Mouse (Mus musculus) small intestine, adult 2 months (tissue): Measurements from ENCODE around the gene Zfp651. TPM values are rescaled to one million over a fixed set of nuclear protein-coding genes. Genes with fewer than 3 reads are reported as not detected.

Source experiments
- H3K27ac ChIP-seq: fragments of 200-500 bp; 2 replicates; pipeline ENCODE4 v1.5.1; 2012; ENCODE audit warnings: low read depth, low read length, control low read depth, inconsistent platforms; ENCODE audit not compliant: insufficient read depth
- H3K27me3 ChIP-seq: fragments of 200-500 bp; 2 replicates; pipeline ENCODE4 v1.6.1; 2012; ENCODE audit warnings: mild to moderate bottlenecking, moderate library complexity, low read length, inconsistent platforms; ENCODE audit not compliant: control insufficient read depth, insufficient read depth
- H3K36me3 ChIP-seq: fragments of 200-500 bp; 2 replicates; pipeline ENCODE4 v1.6.1; 2012; ENCODE audit warnings: mild to moderate bottlenecking, low read length, control low read depth, inconsistent platforms; ENCODE audit not compliant: control insufficient read depth, insufficient read depth
- H3K4me1 ChIP-seq: fragments of 200-500 bp; 2 replicates; pipeline ENCODE4 v1.6.1; 2012; ENCODE audit warnings: low read length, inconsistent platforms, mixed read lengths; ENCODE audit not compliant: control insufficient read depth, insufficient read depth, insufficient read length
- H3K4me3 ChIP-seq: fragments of 200-500 bp; 2 replicates; pipeline ENCODE4 v1.5.1; 2012; ENCODE audit warnings: low read depth, mild to moderate bottlenecking, control low read depth, inconsistent platforms, low read length, moderate library complexity
- CTCF ChIP-seq: fragments of 200-500 bp; IDR thresholded peaks from 2 replicates; pipeline ENCODE4 v1.5.1; 2012; ENCODE audit warnings: low read depth, mild to moderate bottlenecking, control low read depth, inconsistent platforms, low read length, moderate library complexity, mixed read lengths; ENCODE audit not compliant: insufficient replicate concordance, insufficient read length; ENCODE audit errors: extremely low read depth
- POLR2A ChIP-seq: fragments of 200-500 bp; IDR thresholded peaks from 2 replicates; pipeline ENCODE4 v1.6.1; 2012; ENCODE audit warnings: low read depth, mild to moderate bottlenecking, control low read depth, inconsistent platforms, low read length, moderate library complexity
- WGBS: fragments of 180-500 bp; shearing (Covaris S2); methylation state at CpG from one replicate; pipeline ENCODE4 v1.1.7; 2018; 5-methylcytosine and 5-hydroxymethylcytosine counted together
- polyA plus RNA-seq: library from polyadenylated mRNA; depleted of rRNA; stranded (reverse); fragments of >200 nt; gene quantifications from 2 replicates; pipeline ENCODE4 v1.2.3, GENCODE M21; 2012

Zfp651 gene
- polyA plus RNA-seq, 1 experiment: 5.9 TPM

DNA sequence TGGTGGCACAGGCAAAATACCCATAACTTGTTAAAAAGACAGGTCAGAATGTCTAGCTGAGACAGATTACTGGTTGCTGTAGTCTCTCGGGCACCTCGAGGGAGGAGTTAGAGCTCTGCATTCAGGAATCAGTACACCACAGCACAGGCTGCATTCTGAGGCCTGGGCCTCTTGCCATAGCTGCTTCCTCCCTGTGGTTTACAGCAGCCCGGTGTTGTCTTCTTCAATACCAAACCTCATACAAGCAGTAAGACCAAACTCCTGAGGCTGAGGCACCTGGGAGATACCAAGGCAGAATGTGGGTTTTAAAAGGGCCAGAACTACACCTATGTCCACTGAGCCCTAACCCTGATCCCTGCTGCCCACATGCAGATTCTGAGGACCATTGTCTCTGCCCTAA is 1.7 kb upstream of the Zfp651 start:
- no peak for TF ChIP-seq CTCF
- no peak for TF ChIP-seq POLR2A
- Histone ChIP-seq H3K36me3 (peaks cover 31% of the 10 kb centered on the region), H3K27ac (no peak overlapping the region), H3K4me3 (no peak overlapping the region), H3K27me3 (peaks cover 22% of the 10 kb centered on the region), H3K4me1 (peaks cover 9% of the 10 kb centered on the region)
- WGBS: 58% methylated on average over 3 of the region's 3 CpGs

DNA sequence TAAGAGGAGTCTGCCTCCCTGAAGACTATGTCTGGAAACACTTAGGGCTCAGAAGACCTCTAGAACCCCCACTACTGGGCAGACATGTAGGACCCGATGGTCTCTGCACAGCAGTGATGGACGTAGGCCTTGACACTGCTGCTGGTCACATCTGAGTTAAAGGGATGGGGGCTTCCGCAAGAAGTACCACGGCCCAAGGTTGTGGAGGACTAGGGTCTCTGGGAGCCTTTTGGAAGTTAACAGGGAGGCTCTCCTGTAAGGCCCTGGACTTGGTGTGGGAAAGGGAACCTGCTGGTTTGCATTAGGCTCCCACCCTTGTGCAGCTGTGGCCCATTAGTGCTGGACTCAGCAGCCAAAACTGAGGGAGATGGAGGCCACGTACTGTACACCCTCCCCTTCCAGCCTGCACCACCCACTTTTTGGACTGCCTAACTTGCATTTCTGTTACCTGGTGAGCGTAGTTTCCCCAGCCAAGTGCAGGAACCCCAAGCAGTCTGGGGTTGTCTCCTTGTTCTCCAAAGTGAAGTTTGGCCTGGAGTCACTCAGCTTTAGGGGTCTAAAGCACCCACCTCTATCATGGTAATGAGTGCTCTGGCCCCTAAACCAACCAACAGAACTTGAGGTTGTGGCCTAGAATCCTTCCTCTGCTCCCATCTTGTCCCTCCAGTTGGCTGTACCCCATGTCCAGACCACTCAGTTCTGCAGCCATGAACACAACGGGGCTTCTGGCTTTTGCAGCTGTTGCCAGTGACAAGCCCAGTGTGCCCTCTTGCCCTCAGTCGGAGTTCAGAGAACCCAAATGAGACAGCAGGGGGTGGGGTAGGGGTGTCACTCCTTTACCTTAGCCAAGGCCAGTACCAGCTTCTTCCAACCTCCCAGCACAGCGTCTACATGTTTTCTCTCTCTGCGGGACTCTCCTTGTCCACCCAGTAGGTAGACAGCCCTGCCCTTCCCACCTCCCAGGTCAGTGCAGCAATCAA is 1.0 kb upstream of the Zfp651 start:
- WGBS: 52% methylated on average over 10 of the region's 10 CpGs
- peaks cover 26% of the 10 kb centered on the region for H3K36me3 ChIP-seq
- peaks cover 22% of the 10 kb centered on the region for H3K27me3 ChIP-seq
- no peak overlapping the region for H3K27ac ChIP-seq
- TF ChIP-seq CTCF (no peak), POLR2A (no peak)
- peaks cover 9% of the 10 kb centered on the region for H3K4me1 ChIP-seq
- H3K4me3 ChIP-seq: no peak overlapping the region

DNA sequence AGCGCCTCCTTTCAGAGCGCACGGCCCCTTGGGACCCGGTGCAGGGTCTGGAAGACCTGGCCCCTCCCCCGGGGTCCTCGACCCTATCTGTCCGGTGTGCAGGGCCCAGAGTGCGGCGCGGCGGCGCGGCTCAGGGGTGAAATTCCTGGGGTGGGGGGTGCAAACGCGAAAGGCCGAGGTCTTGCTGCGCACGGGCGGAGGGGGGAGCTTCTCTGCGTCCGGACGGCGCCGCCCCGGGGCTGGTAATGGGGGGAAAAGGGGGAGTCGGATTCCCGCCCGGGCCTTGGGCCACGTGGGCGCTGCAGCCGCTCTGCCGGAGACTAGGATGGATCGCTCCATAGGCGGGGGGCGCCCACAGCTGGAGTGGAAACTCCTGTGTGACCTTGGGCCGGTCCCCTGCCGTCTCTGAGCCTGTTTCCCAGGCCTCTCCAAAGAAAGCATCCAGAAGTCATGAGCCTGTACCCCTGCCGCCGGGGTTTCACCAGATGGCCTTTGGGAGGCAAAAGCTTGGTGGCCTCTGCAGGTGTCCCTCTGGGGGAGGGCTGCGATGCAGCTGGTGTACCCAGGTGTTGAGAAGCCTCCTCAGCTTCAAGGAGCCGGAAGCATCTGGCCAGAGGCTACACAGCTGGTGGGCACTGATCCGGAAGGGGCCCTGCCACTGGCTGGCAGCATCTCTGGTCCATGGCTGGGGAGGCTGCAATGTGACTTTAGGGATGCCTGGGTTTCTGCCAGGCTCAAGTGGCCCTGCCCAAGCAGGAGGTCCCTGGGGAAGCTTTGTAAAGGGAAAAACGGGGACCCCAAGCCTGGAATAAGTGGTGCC is 1.4 kb downstream of the Zfp651 start:
- peaks cover 9% of the 10 kb centered on the region for H3K36me3 ChIP-seq
- H3K27ac ChIP-seq: no peak overlapping the region
- peak overlapping the region; percentile 83 for H3K4me3 ChIP-seq
- WGBS: 2% methylated on average over 43 of the region's 43 CpGs
- no peak for TF ChIP-seq POLR2A
- no peak for TF ChIP-seq CTCF
- peaks cover 22% of the 10 kb centered on the region for H3K27me3 ChIP-seq
- peaks cover 9% of the 10 kb centered on the region for H3K4me1 ChIP-seq

DNA sequence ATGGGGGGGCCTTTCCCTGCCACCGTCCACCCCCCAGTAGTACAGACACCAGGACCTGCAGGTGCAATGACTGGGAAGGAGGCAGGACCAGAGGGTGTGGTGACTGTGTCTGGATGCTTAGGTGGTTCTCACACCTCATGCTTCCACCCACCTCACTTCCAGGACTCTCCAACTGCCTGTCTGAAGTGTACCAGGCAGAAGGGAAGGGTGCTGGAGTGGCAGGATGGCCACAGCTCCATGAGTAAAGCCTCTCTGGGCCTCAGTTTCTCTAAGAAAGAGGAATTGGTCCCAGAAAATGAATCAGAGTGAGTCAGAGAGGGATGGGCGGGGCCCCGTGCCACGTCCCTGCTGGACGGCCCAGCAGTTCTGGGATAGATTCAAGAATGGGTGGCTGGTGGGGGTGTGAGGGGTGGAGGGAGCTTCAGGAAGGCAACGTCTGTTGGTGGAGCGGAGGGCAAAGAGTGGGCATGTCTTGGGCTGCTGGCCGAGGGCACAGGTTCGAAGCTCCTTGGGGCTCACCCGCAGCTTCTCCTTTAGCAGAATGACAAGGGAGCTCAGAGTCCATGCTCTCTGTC is 2.0 kb downstream of the Zfp651 start:
- TF ChIP-seq POLR2A: no peak
- Histone ChIP-seq H3K4me3 (no peak overlapping the region), H3K27ac (no peak overlapping the region)

DNA sequence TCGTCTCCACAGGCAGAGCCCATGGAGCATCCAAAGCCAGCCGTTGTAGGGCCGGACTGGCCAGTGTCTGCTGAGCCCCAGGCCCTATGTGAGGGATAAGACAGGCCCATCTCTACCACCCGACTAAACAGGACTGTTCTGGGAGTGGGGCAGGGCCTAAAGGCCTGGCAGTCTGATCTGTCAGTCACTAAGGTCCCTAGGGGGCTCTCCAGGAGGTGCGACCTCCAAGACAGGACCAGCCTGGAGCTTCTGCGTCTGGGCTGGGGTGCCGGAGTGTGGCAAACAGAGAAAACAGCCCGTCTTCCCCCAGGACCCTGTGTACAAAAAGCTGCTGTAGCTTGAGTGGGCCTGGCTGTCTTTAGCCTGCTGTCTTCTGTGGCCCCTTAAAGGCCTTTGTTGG is 2.7 kb downstream of the Zfp651 start:
- no peak overlapping the region for H3K27ac ChIP-seq
- peaks cover 9% of the 10 kb centered on the region for H3K4me1 ChIP-seq
- 86% methylated on average over 8 of the region's 8 CpGs for WGBS
- no peak overlapping the region for H3K4me3 ChIP-seq
- H3K36me3 ChIP-seq: peaks cover 2% of the 10 kb centered on the region; the same call in 1 of the 2 replicates
- TF ChIP-seq CTCF (no peak), POLR2A (no peak)
- peaks cover 22% of the 10 kb centered on the region for H3K27me3 ChIP-seq

More for the DNA sequence above, 2.0 kb downstream of the Zfp651 start:
- peaks cover 22% of the 10 kb centered on the region for H3K27me3 ChIP-seq
- H3K4me1 ChIP-seq: peaks cover 9% of the 10 kb centered on the region
- H3K36me3 ChIP-seq: peaks cover 5% of the 10 kb centered on the region
- WGBS: 51% methylated on average over 10 of the region's 10 CpGs

DNA sequence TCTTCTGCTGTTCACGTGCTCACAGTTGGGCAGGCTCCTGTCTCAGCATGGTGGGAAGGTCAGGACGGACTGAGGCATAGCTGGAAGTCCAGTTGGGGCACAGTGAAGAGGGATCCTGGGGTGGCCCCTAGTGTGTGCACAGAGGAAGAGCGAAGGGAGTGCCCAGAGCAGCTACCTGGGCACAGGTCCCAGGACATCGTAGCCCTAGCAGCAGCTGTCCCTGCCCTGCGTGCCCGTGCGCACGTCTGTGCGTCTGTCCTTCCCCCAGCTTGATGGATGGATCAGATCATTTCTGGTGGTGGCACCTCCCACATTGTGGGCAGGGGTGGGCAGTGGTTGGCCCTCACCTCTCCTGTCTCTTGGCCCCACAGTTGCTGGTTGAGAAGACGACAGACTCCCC is 3.1 kb downstream of the Zfp651 start:
- Histone ChIP-seq H3K36me3 (no peaks in the 10 kb centered on the region), H3K27ac (no peak overlapping the region), H3K4me1 (peaks cover 9% of the 10 kb centered on the region), H3K4me3 (no peak overlapping the region), H3K27me3 (peaks cover 22% of the 10 kb centered on the region)
- TF ChIP-seq POLR2A (no peak), CTCF (no peak)
- WGBS: 92% methylated on average over 10 of the region's 10 CpGs
